Mouse (Mus musculus): ENCODE measurements at regions not wholly inside any gene's neighbourhood (a gene's known extent, or its start where the extent isn't known, plus 50 kb on each side); places are given as distances from the start of the nearest gene placed in this dataset.

GRCm38 (mm10) chr1:137760797-137761196, 414.7 kb downstream of the Ptprc start:
- TF ChIP-seq RAD21 (IDR thresholded peaks at IDR 0.05; ENCODE audit: low read depth, low read length) (no peak), RCOR1 (conservative IDR thresholded peaks at IDR 0.05; ENCODE audit: low read depth, low read length) (no peak), POLR2A (IDR thresholded peaks at IDR 0.05; ENCODE audit: low read depth, low read length) (no peak), CTCF (conservative IDR thresholded peaks at IDR 0.05 in 1 of 2, IDR thresholded peaks at IDR 0.05 in 1 of 2; ENCODE audit: low read depth in 2 of 2, low read length in 2 of 2) (no peak), USF2 (conservative IDR thresholded peaks at IDR 0.05; ENCODE audit: low read depth, low read length) (no peak), MAFK (IDR thresholded peaks at IDR 0.05; ENCODE audit: insufficient replicate concordance, low read length) (no peak)
